Mouse (Mus musculus) heart, adult 2 months (tissue): ENCODE data around the gene Rapgef5. TPM values are rescaled to one million over a fixed set of nuclear protein-coding genes. Genes with fewer than 3 reads are reported as not detected.

Experiments
- DNase-seq, 2 experiments: peaks; one replicate each; pipeline ENCODE4 v3.0.0; 2021
- H3K27ac ChIP-seq: fragments of 200-600 bp; 2 replicates; pipeline ENCODE4 v1.8.1; 2022
- H3K27me3 ChIP-seq: fragments of 200-500 bp; 2 replicates; pipeline ENCODE4 v1.6.1; 2012; ENCODE audit warnings: mild to moderate bottlenecking, low read length, inconsistent platforms, mixed read lengths; ENCODE audit not compliant: control insufficient read depth, insufficient read depth
- H3K36me3 ChIP-seq: fragments of 200-500 bp; 2 replicates; pipeline ENCODE4 v1.6.1; 2012; ENCODE audit warnings: low read length, inconsistent platforms; ENCODE audit not compliant: control insufficient read depth, insufficient read depth
- H3K4me1 ChIP-seq: fragments of 200-500 bp; 2 replicates; pipeline ENCODE4 v1.6.1; 2011; ENCODE audit warnings: low read length; ENCODE audit not compliant: control insufficient read depth, insufficient read depth
- H3K4me3 ChIP-seq: fragments of 200-600 bp; 2 replicates; pipeline ENCODE4 v1.8.1; 2022
- H3K79me2 ChIP-seq: fragments of 200-500 bp; replicated peaks from 2 replicates; pipeline ENCODE4 v1.6.1; 2012; ENCODE audit warnings: mild to moderate bottlenecking, inconsistent platforms, low read length, moderate library complexity, mixed read lengths; ENCODE audit not compliant: control insufficient read depth, insufficient read depth
- H3K9ac ChIP-seq: fragments of 200-500 bp; 2 replicates; pipeline ENCODE4 v1.6.1; 2012; ENCODE audit warnings: low read depth, mild to moderate bottlenecking, control low read depth, inconsistent platforms, low read length, mixed read lengths
- CTCF ChIP-seq: fragments of 200-600 bp; IDR thresholded peaks from 2 replicates; pipeline ENCODE4 v1.8.1; 2022; ENCODE audit warnings: antibody characterized with exemption, mild to moderate bottlenecking, moderate library complexity
- EP300 ChIP-seq: fragments of 200-500 bp; IDR thresholded peaks from 2 replicates; pipeline ENCODE4 v1.6.1; 2011; ENCODE audit warnings: low read depth, low read length, control low read depth; ENCODE audit not compliant: insufficient read depth
- POLR2A ChIP-seq: fragments of 200-500 bp; IDR thresholded peaks from 2 replicates; pipeline ENCODE4 v1.6.1; 2011; ENCODE audit warnings: mild to moderate bottlenecking, low read depth, low read length, control low read depth; ENCODE audit not compliant: insufficient read depth
- WGBS: fragments of 180-500 bp; shearing (Covaris S2); methylation state at CpG from one replicate; pipeline ENCODE4 v1.1.7; 2018; 5-methylcytosine and 5-hydroxymethylcytosine counted together
- intact Hi-C: fragments of 180-260 bp; cut with DNase I; formaldehyde crosslinking; loops from one replicate; pipeline ENCODE4 v1.15.1; 2025
- polyA plus RNA-seq: library from polyadenylated mRNA; depleted of rRNA; stranded (reverse); fragments of >200 nt; gene quantifications from 2 replicates; pipeline ENCODE4 v1.2.3, GENCODE M21; 2012
- total RNA-seq, 2 experiments: library from RNA; stranded (reverse); gene quantifications; 2 replicates each; pipeline ENCODE4 v1.2.3; 2021

Gene Rapgef5
- total and polyA plus RNA-seq, 3 experiments, result 11.4 to 33.0 (median 29.9) TPM

GRCm38 (mm10) chr12:117638833-117639232 is 122.6 kb downstream of the Rapgef5 start:
- Histone ChIP-seq H3K27me3 (no peaks in the 10 kb centered on the region), H3K9ac (no peak overlapping the region), H3K4me3 (no peak overlapping the region), H3K27ac (no peak overlapping the region), H3K36me3 (no peaks in the 10 kb centered on the region; the same call in 1 of the 2 replicates), H3K4me1 (peaks cover 2% of the 10 kb centered on the region), H3K79me2 (no peaks in the 10 kb centered on the region)
- no peak for TF ChIP-seq EP300
- TF ChIP-seq CTCF, result no peak
- TF ChIP-seq POLR2A, result no peak
- 86% methylated on average over 2 of the region's 2 CpGs for WGBS
- no peak for DNase-seq
- intact Hi-C loops, result no loop called here

- WGBS, result 74% methylated on average over 6 of the region's 6 CpGs
- TF ChIP-seq EP300 (no peak), CTCF (no peak), POLR2A (no peak)
- Histone ChIP-seq H3K79me2 (no peaks in the 10 kb centered on the region), H3K9ac (no peak overlapping the region), H3K4me3 (no peak overlapping the region), H3K4me1 (peaks cover 2% of the 10 kb centered on the region), H3K27ac (no peak overlapping the region), H3K27me3 (no peaks in the 10 kb centered on the region), H3K36me3 (no peaks in the 10 kb centered on the region; the same call in 1 of the 2 replicates)
- intact Hi-C loops, result no loop called here
- DNase-seq, result no peak
These were observed 123.3 kb downstream of the Rapgef5 start for GRCm38 (mm10) chr12:117639356-117640121.

- no peak overlapping the region for H3K9ac ChIP-seq
- intact Hi-C loops, result no loop called here
- H3K27me3 ChIP-seq, result no peaks in the 10 kb centered on the region
- no peak for TF ChIP-seq POLR2A
- no peak for TF ChIP-seq CTCF
- TF ChIP-seq EP300, result no peak
- no peak overlapping the region for H3K27ac ChIP-seq
- H3K79me2 ChIP-seq, result no peaks in the 10 kb centered on the region
- H3K4me3 ChIP-seq, result no peak overlapping the region
- H3K36me3 ChIP-seq, result no peaks in the 10 kb centered on the region; the same call in 1 of the 2 replicates
- no peak for DNase-seq
- 25% methylated on average over 2 of the region's 2 CpGs for WGBS
- H3K4me1 ChIP-seq, result peaks cover 2% of the 10 kb centered on the region
These were observed 126.2 kb downstream of the Rapgef5 start for GRCm38 (mm10) chr12:117642512-117642911.

GRCm38 (mm10) chr12:117645771-117646170 is 129.5 kb downstream of the Rapgef5 start:
- 63% methylated on average over 2 of the region's 2 CpGs for WGBS
- Histone ChIP-seq H3K79me2 (no peaks in the 10 kb centered on the region), H3K4me3 (no peak overlapping the region), H3K36me3 (no peaks in the 10 kb centered on the region; the same call in 1 of the 2 replicates), H3K27ac (no peak overlapping the region), H3K27me3 (no peaks in the 10 kb centered on the region), H3K9ac (no peak overlapping the region), H3K4me1 (no peaks in the 10 kb centered on the region)
- intact Hi-C loops, result no loop called here
- DNase-seq, result no peak
- TF ChIP-seq POLR2A, result no peak
- TF ChIP-seq EP300, result no peak
- no peak for TF ChIP-seq CTCF

- no peak for DNase-seq
- Histone ChIP-seq H3K36me3 (peaks cover 6% of the 10 kb centered on the region), H3K79me2 (no peaks in the 10 kb centered on the region), H3K27ac (no peak overlapping the region), H3K27me3 (no peaks in the 10 kb centered on the region), H3K9ac (no peak overlapping the region), H3K4me1 (peaks cover 3% of the 10 kb centered on the region), H3K4me3 (no peak overlapping the region)
- WGBS, result 70% methylated on average over 8 of the region's 8 CpGs
- TF ChIP-seq CTCF (no peak), POLR2A (no peak), EP300 (no peak)
- intact Hi-C loops, result no loop called here
These were observed 137.7 kb downstream of the Rapgef5 start for GRCm38 (mm10) chr12:117653920-117654472.

GRCm38 (mm10) chr12:117656935-117657334 is 140.7 kb downstream of the Rapgef5 start:
- H3K27ac ChIP-seq, result peak overlapping the region; percentile 92
- no peak for TF ChIP-seq CTCF
- TF ChIP-seq EP300, result no peak
- no peak for TF ChIP-seq POLR2A
- H3K79me2 ChIP-seq, result no peaks in the 10 kb centered on the region
- H3K4me3 ChIP-seq, result no peak overlapping the region
- H3K36me3 ChIP-seq, result peaks cover 10% of the 10 kb centered on the region
- no peaks in the 10 kb centered on the region for H3K27me3 ChIP-seq
- intact Hi-C loops, result loop anchor here (5.0 kb wide), 3 partner anchors 40 to 155 kb away; no protein-coding TSS in a partner anchor
- 36% methylated on average over 4 of the region's 4 CpGs for WGBS
- no peak overlapping the region for H3K9ac ChIP-seq
- peaks cover 5% of the 10 kb centered on the region for H3K4me1 ChIP-seq
- no peak for DNase-seq
